Mouse (Mus musculus) adrenal gland, postnatal 4 days (tissue): ENCODE results near the gene Frmpd4. TPM values are rescaled to one million over a fixed set of nuclear protein-coding genes. Genes with fewer than 3 reads are reported as not detected.
A peak's percentile ranks its signal among the peaks of the same experiment; 100 is the strongest.

Experiments
- DNase-seq, 2 experiments: peaks; one replicate each; pipeline ENCODE4 v3.0.0; 2021 to 2022; ENCODE audit warnings: low spot score in 2 of 2, mixed read lengths in 2 of 2
- total RNA-seq, 2 experiments: library from RNA; stranded (reverse); gene quantifications; 2 replicates each; pipeline ENCODE4 v1.2.3; 2021

Frmpd4 gene
- total RNA-seq, 2 experiments from 2014 or later = 2.7 to 3.1 TPM

- no peak for DNase-seq
Observed at GRCm38 (mm10) chrX:167597639-167598217, 979.3 kb downstream of the Frmpd4 start.

- no peak for DNase-seq
Observed at GRCm38 (mm10) chrX:167552827-167553226, 1024.2 kb downstream of the Frmpd4 start.

- no peak for DNase-seq
Observed at GRCm38 (mm10) chrX:167523151-167523550, 1053.9 kb downstream of the Frmpd4 start.

GRCm38 (mm10) chrX:167522528-167522927 is 1054.5 kb downstream of the Frmpd4 start:
- no peak for DNase-seq

- no peak for DNase-seq
Observed at GRCm38 (mm10) chrX:167518440-167518839, 1058.6 kb downstream of the Frmpd4 start.

- peak in 1 of 2 experiments; percentile 4 for DNase-seq
Observed at GRCm38 (mm10) chrX:167497780-167498179, 1079.3 kb downstream of the Frmpd4 start.

- DNase-seq = no peak
Observed at GRCm38 (mm10) chrX:167492265-167492664, 1084.8 kb downstream of the Frmpd4 start.

GRCm38 (mm10) chrX:167491589-167492207 is 1085.3 kb downstream of the Frmpd4 start:
- DNase-seq = no peak

GRCm38 (mm10) chrX:167483409-167484177 is 1093.4 kb downstream of the Frmpd4 start:
- DNase-seq = no peak

- DNase-seq = no peak
Observed at GRCm38 (mm10) chrX:167477636-167478035, 1099.4 kb downstream of the Frmpd4 start.

GRCm38 (mm10) chrX:167434883-167435282 is 1142.1 kb downstream of the Frmpd4 start:
- no peak for DNase-seq

GRCm38 (mm10) chrX:167433950-167434349 is 1143.1 kb downstream of the Frmpd4 start:
- no peak for DNase-seq

Other genes starting within 250 kb of the Frmpd4 start
- gene Msl3, start 96.7 kb upstream of the Frmpd4 start, total RNA-seq = 10 to 100 TPM; 55.3 to 60.2 TPM
- 1 to 10 TPM; 2.0 to 2.2 TPM for gene Arhgap6, start 217.9 kb upstream of the Frmpd4 start, total RNA-seq